Mouse (Mus musculus): Measurements from ENCODE around the gene Igsf11.
"Not testable (repeated sequence)": the region's sequence is repeated elsewhere in the genome, so short reads cannot be mapped to it uniquely, and the experiment has no call there.

Igsf11 gene

DNA sequence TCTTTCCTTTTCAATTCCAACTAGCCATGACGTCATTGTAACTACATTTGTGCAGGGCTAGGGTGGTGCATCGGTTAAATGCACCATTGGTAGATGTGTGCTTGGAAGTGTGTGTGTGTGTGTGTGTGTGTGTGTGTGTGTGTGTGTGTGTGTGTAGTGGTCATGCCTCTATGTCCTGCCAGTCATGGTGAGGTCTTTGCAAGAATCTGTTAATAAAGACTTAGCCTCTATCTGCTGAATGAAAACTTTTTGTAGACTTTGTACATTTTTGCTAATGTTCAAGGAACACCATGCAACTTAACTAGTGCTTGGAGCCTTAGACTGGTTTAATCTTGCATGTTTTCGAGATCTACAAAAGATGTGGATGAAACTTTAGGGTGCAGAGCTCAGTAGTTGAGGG lies 48.3 kb downstream of the Igsf11 start:
- peak in 1 of 2 experiments; percentile 32 for DNase-seq

DNA sequence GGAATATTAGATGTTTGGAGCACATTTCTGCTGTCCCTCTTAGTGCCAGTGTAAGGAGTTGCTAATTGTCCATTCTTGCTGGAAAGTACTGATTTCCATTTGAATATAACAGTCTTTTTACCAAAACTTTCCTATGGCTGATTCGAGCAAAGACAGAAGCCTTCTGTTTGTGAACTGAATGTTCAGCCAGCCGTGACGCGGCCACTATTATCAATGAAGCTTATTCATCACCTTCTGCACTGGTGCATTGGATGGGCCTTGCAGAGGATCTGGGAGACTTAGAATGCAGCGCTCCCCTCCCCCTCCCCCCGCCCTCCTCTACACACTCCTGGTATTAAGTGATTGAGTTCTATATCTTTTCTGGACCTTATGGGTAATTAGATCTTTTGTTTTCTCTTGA lies 48.8 kb downstream of the Igsf11 start:
- peak in 1 of 2 experiments; percentile 45 for DNase-seq

DNA sequence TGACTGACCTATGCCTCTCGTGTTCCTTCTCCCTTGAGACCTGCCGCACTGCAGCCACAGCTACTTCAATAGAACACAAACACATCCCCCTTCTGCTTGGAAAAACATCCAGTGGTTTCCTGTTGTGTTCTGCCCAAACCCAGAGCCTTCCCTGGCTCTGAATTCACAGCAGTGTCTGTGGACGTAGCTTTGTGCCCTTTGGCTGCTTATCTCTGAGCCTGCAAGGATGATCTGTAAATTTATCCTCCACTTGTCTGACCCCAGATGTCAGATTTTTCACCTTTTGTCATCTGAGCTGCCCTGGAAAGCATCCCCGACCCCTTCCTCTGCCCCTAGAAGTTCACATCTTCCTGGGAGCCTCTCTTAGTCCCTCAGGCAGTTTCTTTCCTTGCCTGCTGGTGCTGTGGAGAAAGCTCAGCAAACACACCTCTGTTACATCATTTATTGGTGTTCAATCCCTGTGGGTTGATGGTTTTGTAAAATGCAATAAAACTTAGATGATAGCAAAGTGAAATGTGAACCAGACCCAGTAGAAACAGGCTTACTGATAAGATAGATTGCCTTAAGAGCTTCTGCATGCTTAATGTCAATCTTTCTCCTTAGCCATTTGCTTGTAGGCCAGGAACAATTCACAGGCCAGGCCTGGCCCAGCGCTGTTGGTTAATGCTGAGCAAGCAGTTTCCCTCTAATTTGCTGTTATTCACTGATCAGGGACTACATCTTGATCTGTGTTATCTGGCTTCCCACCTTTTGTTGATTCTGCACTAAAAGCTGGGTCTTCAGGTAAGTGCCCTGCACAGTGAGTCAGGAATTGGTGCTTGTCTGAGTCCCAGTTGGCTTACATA lies 51.5 kb downstream of the Igsf11 start:
- DNase-seq, result no peak

DNA sequence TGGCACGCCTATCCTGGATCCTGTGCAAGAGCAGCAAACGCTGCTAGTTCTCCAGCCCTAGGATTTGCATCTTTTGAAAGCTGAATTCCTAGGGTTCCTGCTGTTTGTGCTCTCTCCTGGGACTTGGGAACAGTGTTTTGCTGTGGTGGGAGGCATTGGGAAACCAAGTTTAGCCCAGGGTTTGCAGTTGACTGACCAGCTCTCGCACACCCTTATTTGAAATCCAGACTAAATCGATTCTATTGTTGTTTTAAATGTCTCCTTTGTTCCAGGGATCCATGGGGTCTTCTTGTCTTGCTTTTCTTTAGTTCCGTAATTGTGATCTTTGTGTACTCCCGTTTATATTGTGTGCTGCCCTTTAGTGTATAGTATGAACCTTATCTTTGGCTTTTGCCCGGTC lies 52.6 kb downstream of the Igsf11 start:
- no peak for DNase-seq

DNA sequence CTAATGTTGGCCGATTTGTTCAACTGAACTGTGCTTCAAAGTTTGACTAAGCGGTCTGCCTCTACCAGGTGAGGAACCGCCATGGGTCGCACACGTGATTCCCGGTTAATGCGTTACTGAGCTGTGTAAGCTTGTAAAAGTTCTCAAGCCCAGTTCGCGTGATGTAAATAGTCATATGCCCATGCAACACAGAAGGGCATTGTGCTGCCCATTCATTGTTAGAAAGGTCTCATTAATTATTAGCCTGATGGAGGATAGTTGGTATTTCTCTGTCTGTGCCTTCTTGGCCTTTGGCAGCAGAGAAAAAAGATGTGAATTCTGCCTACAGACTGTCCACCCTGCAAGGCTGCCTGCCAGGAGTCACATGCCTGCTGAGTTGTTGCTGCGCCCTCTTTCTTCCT lies 53.1 kb downstream of the Igsf11 start:
- DNase-seq, result peak; percentile 87 to 92

DNA sequence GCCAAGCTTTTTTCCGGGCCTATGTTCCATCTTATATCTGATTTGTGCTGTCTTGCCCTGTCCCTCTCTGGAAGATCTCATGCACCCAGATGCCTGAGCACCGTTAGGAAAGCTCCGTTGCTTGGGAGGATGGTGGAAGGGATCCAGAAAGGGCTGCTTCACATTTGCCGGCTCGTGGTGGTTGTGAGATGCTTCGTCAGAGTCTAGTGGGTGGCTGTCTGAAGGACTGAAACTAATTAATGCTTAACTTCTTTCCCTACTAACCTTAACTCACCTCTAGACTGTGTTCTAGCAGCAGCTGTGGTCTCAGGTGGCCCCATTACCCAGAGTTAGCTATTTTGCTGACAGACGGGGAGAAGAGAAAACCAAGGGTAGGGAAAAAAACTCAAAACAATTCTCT lies 54.0 kb downstream of the Igsf11 start:
- peak; percentile 72 to 82 for DNase-seq

DNA sequence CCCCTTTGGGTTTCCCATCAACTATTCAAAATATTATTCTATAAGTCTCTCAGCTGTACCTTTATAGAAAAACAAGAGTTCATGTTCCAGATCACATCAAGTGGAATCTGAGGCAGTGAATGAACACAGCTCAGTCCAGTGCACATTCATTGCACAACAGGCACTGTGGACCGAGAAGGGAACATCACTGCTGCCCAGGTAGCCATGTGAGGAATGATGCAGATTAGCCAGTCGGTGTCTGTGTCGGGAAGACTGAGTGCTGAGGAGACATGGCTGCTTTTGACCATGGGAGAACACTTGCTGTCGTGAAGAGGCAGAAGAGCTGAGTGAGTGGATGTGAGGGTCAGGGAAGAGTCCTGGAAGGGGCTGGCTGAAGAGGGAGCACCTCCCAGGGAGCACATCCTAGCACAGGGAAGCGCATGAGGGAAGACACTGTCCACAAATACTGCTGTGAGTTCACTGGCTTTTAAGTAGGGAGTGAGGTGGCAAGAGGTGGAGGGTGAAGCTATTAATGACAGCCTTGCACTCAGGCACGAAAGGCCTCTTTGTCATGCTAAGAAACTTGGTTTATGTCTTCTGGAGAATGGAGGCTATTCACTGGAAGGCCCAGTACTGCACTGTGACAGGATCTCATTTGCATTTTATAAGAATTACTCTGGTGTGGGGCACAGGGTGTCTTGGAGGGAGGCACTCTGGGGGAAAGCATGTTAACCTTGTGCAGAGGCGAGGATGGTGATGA lies 54.8 kb downstream of the Igsf11 start:
- DNase-seq, result peak; percentile 22 to 57

DNA sequence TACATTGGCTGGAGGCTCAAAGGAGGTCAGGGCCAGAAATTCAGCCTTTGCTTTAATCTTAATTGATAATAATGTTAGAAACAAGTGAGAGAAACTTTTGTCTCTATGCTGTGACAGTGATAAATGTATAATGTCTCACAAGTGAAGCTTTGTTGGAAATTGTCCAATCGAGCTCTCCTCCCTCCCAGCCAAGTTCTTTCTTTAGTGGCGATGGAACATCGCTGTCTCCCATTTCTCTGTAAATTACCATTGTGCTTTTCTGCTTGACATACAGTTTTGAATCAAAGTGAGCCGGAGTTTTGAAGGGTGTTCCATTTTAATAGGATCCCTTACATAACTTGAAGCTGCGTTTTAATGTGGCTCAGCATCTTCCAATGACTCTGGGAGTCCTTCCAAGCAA lies 56.0 kb downstream of the Igsf11 start:
- no peak for DNase-seq

DNA sequence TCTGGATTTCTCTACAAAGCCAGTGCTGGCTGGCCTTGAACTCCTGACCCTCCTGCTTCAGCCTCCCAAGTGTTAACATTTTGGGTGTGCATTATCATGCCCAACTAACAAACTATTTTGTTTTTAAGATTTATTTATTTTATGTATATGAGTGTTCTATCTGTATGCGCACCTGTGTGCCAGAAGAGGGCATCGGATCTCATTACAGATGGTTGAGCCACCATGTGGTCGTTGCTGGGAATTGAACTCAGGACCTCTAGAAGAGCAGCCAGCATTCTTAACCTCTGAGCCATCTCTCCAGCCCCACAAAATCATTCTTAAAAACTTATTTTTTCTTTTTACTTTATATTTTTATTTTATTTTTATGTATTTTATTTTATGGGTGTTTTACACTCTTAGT lies 60.4 kb downstream of the Igsf11 start:
- no peak for DNase-seq

DNA sequence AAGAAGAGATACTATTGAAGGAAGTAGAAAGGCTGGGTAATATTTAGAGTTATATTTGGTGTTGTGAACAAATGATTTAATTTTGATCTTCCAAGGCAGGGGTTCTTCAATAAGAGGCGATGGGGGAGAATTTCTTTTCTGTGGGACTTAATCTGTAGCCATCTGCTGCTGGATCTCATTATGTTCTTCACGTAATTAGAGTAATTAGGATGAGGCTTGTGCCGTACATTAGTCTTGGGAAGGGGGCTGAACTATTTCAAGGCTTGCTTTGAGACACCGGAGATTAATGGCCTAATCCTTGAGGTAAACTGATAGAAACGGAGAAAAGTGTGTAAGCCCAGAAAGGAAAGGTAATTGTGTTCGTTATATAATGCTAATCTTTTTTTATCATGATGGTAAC lies 61.4 kb downstream of the Igsf11 start:
- no peak for DNase-seq

DNA sequence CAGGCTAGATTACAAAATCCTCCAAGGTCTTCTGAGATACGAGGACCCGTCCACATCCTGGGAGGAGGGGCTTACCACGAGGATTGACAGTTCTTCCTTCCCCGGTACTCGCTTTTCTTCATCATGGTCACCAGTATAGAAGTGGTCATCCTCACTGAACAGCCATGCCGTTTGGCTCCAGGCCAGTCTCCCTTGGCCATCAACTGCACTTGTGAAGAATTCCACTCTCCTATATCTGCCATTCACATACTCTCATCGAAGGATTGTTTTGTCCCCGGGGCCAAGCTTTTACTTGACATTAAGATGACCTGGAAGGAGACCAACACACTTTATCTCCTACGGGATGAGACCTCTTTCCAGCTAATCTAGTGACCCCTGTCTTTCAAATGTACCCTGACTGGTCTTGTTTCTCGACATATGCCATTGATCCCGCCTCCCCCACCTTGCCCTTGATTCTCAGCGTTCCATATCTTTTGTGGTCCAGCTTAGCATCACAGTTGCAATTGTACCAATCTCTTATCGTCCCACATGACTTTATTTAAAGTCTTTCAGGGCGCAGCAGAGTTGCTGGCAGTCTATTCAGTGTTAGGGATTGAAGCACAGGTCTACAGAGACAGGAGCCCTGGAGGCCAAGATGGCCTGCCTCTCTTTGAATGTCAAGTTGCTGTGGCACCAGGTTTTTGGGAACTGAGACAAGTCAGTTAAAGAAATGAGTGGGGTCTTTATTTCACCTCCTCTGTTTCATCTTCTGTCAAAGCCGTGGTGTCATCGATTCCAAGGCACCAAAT lies 62.2 kb downstream of the Igsf11 start:
- DNase-seq, result peak in 1 of 2 experiments; percentile 18

DNA sequence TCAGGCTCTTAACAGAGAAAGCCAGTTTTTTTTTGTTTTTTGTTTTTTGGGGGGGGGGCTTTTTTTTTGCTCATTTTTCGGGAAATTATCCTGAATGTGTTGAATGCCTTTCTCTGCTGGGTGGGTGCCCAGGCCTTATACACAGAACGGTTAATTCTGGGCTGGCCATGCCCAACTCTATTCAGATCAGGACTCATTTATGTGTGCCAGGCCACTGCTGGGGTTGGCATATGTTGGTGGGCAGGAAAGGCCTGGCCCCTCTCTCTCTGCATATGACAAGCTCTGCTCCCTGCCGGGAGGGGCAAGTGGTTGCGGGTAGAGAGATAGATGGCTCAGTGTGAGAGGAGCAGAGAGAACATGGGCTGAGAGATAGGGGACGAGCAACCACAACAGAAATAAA lies 62.8 kb downstream of the Igsf11 start:
- no peak for DNase-seq

DNA sequence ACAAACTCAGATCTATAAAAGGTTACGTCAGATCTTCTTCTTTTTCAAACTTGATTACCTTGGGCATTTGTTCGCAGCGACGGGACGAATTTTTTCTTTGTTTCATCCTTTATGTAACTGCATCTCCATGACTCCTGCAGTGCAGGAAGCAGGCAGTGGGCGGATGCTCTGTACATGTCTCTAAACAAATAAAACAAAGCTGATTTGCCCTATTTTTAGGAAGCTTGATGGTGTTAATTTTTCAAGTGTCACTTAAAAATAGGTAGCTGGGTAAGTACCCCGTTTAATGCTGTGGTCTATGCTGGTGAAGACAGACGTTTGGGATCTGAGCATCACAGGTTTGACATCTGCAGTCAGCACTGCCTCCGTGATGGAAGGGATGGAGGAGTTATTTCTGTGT lies 66.3 kb downstream of the Igsf11 start:
- DNase-seq, result no peak

DNA sequence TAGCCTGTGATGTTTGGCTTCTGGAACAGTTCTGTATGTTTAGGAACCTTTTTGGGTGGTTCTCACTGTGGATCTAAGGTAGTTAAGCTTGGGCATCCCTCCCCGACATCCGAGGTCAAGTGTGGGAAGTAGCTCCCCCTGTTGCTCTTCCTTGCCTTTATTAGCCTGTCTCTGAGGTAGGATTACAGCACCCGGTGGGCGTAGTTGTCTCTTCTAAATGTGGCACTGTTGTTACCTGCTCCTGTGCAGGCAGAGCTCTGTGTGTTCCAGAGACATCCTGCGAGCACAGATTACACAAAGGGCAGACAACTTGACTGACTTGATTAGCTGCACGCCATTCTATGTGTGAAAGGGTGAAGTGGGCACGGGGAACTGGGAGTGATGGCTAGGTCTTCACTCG lies 68.1 kb downstream of the Igsf11 start:
- no peak for DNase-seq

DNA sequence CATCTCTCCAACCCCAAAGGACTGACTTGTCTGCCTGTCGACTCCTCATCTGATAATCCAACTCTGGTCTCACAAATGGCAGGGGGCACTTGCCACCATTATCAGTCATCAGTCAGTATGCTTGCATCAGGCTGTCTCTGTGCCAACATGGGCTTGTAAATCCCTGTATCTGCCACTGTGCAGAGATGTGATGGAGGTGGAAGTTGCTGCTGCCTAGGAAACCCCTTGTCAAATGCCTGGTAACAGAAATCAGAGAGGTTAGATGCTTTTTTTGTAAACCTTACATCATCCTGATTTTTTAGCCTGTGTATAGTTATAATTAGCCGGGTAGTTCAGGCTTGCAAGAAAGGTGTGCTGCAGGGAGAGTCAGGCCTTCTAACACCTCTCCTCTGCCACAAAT lies 69.4 kb downstream of the Igsf11 start:
- DNase-seq, result no peak

DNA sequence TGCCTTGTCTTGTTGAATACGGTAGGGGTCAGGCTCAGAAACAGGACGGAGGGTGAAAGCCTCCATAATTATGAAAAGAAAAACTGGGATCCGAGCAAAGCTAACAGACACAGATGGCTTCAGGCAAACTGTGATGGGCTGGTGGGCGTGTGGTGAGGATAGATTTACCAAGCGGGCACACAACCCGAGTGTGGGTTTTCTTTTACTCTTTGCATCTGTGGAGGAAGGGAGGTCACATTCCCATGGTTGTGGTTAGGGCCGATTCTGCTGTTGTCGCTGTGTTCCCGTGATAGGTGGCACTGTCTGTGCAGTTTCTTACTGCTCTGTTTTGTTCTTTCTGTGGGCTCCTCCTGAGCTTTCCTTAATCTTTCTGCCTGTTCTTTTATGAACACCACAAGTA lies 70.2 kb downstream of the Igsf11 start:
- DNase-seq, result no peak

DNA sequence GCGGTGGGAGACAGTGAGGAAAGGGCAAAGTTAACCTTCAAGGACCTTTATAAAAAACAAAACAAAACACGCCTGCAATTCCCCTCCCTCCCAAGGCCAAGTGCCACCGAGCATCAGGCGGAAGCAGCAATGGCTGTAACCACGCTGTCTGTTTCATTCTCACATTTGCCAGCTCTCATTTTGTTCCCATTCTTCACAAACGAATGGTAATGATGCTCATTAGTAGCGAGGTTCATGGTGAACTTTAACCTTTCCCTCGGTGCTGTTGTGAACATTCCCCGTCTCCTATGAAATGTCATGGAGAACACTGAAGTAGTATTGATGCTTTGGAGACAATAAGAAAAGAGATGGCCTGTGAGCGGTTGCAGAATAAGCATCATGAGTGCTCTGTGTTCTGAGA lies 74.6 kb downstream of the Igsf11 start:
- DNase-seq, result no peak

DNA sequence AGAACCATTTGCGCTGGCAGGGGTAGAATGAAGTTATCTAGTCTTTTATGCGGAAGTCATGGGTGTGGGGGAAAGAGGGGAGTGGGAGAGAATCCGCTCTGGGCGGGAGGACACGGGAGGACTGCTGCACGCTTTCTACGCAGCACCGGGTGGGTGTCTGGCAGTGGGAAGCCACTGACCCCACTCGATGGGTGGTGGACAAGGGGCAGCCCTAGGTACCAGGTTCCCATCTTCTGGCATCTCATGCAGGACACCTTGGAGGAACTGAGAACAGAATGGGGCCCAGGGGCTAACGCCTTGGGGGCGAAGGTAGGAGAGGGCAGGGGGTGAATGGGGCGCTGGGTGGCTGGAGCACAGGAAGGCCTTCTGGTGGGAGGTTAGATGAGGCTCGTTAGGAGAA lies 83.7 kb downstream of the Igsf11 start:
- DNase-seq, result no peak

DNA sequence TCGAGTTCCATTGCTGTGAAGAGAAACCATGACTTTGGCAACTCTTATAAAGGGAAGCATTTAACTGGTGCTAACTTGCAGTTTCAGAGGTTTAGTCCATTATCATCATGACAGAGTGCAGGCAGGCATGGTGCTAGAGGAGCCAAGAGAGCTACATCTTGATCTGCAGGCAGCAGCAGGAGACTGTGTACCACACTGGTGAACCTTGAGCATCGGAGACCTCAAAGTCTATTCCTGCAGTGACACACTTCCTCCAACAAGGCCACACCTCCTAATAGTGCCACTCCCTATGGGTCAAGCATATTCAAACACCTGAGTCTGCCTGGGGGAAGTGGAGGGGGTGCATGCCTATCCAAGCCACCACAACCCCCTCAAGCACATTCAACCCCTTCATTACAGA lies 86.1 kb downstream of the Igsf11 start:
- DNase-seq, result no peak

DNA sequence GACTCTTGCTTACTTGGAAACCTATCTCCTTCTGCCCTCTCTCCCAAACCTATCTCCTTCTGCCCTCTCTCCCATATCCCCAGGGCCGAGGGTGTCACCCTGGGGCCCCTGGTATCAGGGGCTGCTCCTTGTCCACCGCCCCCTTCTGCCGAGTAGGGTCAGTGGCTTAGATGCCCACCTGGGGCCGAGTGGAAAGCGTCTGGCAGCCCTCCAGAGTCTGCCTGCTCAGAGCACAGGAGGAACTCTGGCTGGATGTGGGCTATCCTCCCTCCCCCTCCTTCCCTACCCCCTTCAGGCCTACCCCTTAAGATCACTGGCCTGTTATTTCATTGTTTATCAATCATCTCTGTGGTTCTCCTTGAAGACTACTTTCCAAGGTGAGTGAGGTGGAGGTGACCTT lies 88.1 kb downstream of the Igsf11 start:
- peak; percentile 25 to 50 for DNase-seq

DNA sequence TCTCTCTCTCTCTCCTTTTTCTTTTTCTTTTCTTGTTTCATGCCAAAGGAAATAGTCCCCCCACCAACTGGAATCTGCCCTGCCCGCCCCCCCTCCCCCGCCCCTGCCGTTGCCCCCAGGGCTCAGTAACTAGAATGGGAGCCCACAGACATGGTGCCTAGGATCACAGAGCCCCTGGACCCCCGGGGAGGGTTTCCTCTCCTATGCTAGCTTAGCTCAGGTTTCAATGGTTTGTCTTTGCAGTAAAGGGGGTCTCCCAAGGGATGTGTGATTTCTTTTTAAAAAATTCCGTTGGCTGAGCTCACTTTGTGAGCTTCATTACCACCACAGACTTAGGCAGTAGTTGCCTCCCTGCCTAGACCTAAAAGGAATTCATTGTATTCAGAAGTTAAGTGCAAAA lies 89.6 kb downstream of the Igsf11 start:
- DNase-seq, result no peak

DNA sequence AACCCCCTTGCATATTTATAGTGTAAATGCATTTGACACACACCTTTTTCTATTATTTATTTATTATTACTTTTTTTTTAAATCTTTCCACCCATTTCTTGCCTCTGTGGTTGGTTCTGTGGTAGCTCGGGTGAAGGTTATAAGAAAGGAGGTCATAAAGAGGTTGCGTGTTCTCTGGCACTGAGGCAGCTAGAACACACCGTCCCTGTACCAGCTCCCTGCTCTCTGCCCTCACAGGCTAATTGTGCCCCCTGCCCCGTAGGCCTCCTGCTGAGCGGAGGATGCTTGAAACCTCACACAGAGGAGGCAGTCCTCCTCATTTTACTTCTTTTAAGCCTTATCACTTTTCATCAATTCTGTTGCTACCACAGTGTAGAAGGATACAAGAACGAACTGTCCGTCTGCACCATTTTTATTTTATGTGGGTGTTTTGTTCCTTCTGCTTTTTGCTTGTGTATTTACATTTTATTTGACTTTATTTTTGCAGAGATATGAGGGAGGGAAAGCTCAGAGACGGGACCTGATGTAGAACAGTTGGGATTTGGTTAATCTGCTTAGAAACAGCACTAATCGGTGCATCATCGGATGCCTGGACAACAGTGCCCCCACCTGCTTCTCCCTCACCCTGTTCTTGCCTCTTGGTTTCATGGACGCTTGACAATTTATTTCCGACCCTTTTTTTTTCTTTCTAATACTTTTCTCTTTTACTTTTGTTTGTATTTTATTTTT lies 90.2 kb downstream of the Igsf11 start:
- DNase-seq, result peak; percentile 76 to 84

DNA sequence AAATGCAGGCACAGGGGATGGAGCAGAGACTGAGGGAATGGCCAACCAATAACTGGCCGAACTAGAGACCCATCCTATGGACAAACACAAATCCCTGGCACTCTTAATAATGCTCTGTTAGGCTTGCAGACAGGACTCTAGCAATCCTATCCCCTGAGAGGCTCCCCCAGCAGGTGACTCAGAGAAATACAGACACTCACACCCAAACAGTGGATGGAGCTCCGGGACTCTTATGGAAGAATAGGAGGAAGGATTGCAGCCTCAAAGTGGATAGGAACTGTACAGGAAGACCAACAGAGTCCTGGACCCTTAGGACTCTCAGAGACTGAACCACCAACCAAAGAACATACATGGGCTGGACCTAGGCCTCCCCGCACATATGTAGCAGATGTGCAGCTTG lies 91.4 kb downstream of the Igsf11 start:
- not testable (repeated sequence) for DNase-seq
